Mouse (Mus musculus) regulatory T cell (primary cell): ENCODE measurements around the gene Adck2.

Experiments
- in situ Hi-C: fragments of 300-600 bp; cut with MboI, MseI; formaldehyde crosslinking; loops from one replicate; pipeline ENCODE4 v1.15.1; 2025; ENCODE audit warnings: high pct_unique_total_duplicates

Gene Adck2

DNA sequence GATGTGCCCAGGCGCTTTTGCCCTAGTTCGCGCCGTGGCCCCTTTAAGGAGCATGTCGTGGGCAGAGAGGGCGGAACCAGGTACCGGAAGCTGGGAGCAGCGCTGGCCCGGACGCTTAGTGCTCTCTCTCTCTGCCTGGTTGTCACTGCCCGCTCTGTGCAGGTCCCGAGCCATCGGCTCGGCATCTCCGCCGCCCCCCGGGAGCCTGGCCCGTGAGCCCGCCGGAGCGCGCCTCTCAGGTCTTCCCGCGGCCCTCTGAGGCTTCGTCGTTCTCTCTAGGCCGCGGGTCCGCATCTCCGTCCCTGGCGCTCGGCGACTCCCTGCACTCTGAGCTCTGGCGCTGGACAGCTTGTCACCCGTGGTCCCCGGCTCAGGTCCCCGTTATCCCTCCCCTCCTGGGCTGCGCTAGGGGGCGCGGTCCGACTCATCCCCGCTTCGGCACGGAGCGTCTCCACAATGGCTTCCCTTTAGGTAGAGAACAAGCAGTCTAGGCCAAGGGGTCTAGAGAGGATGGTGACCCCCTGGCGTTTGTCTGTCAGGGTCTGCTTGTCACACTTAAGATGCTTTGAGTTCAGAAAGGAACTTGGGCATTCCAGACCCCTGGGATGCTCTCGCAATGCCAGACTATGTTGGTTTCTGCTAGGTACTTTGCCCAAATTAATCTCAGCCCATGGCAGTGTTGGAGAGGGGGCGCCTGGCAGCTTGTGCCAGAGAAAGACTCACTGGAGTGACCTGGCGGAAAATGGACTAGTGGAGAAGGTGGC is at the start of gene Adck2:
Adck2 (plus strand) TSS at position 83 of the 764 bp plus-strand sequence.
- in situ Hi-C loops, result no loop called here

DNA sequence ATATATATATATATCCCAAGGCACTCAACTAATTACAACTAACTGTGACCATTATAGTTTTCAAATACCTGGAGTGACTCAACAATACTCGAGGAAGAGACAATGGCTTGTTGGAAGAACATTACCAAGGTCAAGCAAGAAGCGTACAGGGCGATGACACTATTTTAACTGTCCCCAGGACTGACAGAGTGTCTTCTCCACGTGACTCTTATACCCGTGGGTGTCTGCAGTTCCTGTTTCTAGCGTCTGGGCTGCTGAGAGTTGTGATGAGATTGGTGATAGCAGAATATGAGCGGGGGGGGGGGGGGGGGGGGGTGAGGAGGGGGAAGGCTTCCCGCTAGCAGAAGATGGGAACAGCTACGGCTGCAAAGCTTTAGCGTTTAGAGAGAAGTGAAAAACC is 46.9 kb upstream of the Adck2 start:
- in situ Hi-C loops, result no loop called here

DNA sequence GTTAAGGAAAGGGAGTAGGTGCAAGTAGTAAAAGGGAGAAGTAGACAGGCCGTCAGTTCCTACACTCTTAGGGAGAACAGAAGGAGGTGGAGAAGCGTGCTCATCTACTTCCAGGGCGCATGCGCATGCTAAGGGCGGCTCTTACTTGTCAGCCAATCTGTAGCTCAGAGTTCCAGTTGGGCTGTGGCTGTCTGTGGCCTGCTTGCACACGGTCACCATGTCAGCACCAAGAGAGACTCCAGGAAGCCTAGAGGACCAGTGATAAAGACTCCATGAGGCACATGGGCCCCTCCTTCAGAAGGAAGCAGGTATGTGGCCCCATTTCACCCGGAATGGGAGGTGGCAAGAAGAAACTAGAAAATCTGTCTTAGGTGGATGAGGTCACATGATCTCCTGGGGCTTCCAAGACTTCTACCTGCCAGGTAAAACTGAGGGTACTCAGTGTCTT is 46.3 kb upstream of the Adck2 start:
- in situ Hi-C loops, result no loop called here

DNA sequence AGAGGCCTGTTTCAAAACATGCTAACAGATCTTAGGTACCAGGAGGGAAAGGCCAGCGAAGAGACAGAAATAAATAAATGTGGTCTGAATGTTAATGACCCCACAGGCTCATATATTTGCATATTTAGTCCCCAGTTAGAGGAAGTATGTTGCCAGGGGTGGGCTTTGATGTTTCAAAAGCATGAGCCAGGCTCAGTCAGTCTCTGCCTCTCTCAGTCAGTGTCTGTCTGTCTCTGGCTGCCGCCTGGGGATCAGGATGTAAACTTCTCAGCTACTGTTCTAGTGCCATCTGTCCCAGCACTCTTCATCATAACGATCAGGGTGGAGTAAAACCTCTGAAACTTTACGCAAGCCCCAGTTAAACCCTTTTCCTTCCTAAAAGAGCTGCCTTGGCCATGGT is 45.9 kb upstream of the Adck2 start:
- in situ Hi-C loops, result no loop called here

DNA sequence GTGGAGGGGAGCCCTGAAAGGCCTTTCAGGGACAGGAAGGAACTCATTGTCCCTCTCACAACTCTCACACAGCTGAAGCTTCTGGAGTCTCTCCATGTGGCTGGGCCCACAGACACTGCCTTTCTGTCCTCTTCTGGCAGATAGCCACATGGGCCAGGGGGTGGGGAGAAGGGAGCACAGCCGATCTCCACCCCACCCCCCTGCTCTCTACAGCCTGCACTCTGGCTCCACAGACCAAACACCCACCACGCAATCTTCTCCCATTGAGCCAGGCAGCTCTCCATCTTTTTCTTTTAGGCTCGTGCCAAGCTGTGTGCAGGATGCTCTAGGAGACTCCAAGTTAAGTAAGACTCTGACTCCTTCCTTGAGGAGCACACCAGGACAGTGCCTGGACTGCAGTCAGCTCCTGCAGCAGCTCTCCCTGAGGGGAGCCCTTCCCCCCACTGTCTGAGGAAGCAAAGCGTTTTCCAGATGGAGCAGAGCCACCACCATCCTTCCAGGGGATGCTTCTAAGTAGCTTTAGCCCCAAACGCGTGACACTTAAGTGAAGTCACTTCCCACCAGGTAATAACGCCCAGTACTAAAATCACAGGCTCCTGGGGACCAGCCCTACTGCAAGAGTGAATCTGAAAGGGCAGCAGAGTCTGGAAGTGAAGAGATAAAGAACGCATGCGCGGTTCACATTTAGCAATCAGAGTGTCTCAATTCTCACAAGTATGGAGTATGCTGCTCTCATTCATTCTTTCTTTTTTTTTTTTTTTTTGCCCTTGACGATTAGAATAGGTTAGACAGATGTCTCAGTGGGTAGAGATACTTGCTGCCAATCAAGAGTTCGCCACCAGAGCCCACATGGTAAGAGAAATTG is 44.8 kb upstream of the Adck2 start:
- in situ Hi-C loops, result no loop called here

DNA sequence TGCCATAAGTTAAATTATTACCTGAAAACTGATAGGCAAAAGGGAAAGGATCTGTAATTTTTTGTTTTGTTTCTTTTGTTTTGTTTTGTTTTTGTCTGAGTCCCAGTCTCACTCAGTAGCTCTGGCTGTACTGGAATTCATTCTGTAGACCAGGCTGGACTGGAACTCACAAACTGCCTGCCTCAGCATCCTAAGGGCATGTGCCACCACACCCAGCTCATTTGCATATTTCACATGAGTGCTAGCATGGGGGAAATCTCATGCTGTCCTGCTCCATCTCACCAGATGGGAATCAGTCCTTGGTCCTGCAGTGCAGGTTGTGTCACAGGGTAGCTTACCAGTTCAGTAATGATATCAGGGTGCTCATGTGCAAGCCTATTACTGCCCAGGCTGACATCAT is 38.7 kb upstream of the Adck2 start:
- in situ Hi-C loops, result no loop called here

DNA sequence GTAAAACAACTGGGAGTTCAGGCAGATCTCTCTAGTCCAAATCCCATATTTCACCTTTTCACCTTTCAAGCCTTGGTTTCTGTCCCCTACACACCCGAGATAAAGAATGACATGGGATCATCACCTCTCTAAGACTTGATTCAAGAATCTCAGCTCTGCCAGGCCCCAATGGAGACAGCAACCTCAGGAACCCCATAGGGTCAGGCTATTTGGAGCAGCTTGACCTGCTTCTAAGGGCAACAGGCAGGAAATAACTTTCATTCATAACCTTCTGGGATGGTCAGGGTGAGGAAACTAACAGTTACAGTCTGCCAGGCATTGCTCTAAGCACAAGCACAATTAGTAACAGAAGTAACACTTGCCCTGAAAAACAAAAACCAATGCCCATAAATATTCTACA is 37.1 kb upstream of the Adck2 start:
- in situ Hi-C loops, result no loop called here

DNA sequence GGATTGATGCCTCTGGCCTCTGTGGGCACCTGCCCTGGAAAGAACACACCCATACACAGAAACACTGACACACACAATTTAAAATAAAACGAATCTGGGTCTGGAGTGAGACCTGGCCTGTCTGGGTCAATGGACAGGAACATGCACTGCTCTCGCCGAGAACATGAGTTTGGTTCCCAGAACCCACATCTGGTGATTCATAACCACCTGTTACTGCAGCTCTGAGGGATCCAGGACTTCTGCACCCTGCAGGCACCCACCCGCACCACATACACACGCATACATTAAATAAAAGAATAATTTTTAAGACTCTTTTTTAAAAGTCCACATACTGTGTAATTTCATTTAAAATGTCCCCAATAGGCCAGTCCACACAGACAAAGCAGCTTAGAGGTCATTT is 36.4 kb upstream of the Adck2 start:
- in situ Hi-C loops, result no loop called here

DNA sequence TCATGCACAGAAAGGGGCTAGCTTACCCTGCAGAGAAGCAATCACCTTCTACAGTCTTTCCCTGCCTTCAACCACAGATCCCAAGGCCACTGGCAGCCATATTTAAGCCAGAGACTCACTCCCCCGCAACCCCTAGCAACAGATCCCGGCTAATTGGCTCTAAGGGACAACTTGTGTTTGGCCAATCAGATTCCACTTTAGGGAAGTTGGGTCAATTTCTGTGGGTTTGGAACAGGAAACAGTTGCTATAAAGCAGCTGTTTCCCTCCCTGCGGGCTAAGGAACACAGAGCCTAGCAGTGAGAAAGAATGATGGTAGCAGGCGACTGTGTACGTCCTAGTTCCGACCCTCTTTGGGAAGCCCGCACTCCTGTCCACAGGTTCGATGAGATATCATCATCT is 35.4 kb upstream of the Adck2 start:
- in situ Hi-C loops, result no loop called here

DNA sequence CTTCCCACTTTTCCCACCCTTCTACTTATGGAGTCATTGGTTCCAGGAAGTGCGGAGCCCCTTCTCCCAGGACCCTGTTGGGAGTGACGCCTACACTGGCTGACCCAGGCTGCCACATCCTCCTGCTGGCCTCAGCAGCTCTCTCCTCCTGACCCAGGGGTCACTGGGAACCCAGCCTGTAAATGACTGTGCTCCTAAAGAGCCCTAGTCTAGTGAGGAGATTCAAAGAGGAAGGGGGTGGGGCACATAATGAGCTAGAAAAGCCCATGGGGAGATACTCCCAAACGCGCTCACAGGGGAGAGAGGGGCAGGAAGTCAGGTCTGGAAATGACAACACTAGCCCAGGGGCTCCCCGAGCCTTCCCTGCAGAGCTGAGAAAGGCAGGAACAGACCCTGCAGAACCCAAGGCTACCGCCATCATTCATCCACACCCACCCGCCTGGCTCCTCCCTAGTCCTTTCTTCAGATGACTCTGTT is 34.0 kb upstream of the Adck2 start:
- in situ Hi-C loops, result no loop called here

DNA sequence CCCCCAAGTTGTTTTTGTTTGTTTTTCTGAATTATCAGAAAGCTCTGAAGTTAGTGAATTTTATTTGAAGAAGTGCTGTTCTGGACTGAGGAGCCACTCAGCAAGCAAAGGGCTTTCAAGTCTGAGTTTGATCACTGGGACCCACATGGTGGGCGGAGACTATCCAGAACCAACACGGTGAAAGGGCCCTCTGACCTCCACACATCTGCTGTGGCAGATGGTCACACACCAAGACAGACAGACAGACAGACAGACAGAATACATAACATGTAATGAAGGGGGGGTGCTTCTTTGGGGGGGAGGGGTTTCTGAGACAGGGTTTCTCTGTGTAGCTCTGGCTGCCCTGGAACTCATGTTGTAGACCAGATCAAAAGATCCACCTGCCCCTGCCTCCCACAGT is 33.1 kb upstream of the Adck2 start:
- in situ Hi-C loops, result no loop called here

DNA sequence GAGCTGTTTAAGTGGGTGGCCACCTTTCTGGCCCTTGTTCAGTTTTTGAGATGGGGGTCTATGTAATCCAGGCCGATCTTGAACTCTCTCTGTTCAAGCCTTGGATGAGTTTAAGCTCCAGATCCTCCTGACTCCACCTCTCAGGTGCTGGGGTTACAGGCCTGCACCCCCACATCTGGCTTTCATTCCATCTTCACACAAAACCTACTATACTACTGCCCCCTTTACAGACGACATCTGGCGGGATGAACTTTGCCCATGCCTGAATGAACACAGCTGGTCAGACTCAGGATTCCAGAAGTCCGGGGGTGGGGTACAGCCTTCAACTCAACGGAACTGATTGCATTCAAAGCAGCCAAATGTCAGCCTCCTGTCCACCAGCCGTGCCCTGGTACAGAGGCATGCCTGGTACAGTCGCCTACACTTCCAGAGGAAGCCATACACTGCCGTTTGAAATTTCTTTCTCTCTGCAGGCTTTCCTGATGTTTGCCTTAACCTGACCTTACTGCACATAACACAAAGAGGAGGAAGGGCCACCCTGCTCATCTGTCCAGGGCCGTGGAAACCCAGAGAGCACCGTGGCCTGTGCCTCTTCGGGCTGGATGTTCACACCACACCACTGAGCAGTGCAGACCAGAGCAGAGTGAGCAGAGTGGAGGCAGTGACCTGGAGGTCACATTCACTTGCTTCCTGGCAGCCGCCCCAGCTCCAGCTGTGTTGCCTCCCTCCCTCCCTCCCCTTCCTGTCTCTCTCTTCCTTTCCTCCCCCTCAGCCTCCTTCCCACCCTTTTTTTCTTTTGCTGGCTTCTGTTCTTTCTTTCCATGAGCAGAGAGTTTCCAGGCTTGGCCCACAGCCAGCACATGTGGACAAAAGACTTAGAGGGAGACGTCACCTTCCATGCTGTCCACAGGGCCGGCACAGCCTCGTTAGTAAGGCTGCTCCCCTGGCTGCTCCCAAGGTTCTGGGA is 30.8 kb upstream of the Adck2 start:
- in situ Hi-C loops, result no loop called here

DNA sequence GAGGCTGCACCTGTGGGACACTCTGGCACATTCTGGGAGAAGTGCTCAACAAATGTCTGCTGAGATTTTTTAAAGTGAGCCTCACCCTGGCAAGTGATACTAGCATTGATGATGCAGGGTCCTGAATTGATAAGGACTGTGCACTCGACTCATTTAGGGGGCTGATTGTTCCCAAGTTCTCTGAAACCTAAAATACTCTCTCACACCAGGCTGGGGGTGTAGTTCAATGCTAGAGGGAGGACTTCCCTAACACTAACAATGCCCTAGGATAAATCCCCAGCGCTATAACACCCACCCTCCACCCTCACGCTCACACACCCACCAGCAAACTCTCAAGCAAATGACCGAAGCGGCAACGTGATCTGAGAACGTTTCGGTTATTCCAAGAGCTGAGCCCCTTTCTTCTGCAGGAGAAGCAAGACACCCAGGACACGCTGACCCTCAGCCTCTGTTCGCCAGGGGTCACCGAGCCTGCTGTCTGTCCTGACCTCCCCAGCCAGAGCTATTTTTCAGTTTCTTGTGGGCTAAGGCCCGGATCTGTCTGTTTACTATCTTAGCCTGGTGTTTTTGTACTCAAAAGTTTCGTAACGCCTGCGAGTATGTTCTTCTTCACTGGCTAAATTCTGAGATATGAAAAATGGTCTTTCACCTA is 29.8 kb upstream of the Adck2 start:
- in situ Hi-C loops, result no loop called here

DNA sequence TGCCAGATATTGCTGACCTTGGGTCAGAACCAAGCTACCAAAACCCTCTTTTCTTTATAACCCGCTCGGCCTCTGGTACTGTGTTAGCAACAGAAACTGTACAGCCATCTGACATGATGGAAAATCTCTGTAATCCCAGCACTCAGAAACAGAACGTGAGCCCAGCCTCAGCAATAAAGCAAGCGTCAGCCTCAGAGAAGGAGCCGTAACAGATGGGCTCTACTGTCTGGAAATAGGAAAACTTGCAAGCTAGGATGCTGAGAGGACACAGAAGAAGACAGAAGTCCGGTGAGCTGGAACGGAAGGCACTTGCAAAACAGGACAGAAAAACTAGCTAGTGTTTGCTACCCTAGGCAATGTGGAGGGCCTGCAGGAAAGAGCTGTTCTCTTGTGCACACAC is 28.2 kb upstream of the Adck2 start:
- in situ Hi-C loops, result no loop called here

DNA sequence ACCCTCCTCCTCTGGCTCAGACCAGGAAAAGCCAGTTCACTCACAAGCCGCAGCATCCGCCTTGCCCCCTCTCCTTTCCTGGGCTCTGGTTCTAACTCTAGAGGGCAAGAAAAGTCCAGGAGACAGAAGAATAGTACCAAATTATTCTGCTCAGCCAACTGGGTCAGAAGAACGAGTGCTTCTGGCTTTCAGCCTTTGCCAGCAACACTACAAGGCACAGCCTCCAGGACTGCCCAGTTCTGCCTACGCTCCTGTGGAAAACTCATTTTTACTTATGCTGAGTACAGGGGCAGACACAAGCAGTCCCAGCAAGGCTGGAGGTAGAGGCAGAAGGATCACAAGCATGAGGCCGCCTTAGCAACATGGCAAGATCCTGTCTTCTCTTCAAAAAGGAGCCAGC is 25.6 kb upstream of the Adck2 start:
- in situ Hi-C loops, result no loop called here

DNA sequence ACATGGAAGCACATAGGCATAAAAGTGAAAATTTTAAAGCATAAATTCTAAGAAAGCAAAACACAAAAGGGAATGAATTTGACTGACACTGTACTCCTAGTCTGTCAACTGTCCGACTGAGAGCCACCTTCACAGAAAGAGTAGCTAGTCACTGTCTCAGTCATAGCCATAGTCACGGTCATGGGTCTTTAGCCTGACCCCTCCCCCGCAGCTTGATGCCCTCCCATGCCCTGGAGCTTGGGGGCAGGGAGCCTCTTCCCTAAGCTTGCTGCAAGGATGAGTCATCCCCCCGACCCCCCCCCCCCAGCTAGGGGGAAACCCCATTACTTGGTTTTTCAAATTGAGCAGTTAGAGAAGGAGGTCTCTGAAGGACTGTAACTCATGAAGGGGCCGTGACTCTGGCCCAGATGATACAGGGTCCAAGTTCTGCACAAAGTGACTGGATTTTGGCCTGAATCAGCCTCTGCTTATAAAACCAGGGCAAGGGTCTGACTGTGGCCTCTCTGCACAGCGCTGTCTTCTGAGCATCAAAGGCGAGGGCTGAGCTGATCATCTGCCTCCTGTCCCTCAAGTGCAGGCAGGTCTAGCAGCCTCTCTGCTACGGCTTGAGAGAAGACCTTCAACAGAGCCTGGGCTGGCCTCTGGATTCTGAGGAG is 21.6 kb upstream of the Adck2 start:
- in situ Hi-C loops, result no loop called here

DNA sequence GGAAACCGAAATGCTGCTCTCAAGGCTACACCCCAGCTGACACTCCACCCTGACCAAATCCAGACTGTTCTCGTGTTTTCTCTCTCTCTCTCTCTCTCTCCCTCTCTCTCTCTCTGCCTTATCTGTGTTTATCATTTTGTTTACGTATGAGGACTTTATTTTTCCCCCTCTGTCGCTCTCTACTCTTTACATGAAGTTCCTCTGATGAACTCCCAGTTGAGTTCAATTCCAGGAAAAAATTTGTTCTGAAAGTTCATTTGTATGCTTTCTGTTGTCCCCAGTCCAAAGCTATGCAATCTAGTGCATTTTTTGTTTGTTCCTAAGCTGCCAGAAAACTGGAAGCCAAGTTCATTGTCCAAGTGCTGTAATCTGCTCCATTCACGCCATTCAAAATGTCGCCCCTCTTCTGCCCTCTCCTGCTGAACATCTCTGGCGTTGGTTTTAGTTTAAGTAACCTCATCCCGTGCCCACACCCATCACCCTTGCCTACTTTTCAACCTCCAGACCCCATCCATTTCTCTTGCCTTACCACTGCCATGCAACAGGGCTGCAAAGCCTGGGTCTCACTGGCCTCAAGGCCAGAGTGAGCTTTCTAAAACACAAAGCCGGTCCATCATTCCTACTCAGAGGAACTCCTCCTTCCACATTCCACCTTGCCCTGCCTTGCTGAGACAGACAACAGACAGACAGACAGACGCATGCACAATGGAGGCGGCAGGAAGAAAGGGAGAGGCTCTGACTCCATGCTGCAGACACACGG is 18.6 kb upstream of the Adck2 start:
- in situ Hi-C loops, result no loop called here

DNA sequence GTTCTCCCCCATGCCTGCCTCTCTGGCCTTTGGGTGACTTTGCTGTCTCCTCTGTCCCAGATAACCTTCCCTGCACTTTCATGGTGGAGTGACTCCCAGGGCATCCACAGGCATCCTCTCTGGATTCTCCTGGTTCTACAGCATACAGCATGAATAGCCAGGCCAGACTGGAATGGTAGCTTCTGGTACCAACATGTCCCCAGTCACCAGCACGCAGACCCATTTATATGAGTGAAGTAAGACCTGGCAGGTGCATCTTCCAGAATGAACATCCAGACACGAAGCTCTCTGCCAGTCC is 18.1 kb upstream of the Adck2 start:
- in situ Hi-C loops, result no loop called here

DNA sequence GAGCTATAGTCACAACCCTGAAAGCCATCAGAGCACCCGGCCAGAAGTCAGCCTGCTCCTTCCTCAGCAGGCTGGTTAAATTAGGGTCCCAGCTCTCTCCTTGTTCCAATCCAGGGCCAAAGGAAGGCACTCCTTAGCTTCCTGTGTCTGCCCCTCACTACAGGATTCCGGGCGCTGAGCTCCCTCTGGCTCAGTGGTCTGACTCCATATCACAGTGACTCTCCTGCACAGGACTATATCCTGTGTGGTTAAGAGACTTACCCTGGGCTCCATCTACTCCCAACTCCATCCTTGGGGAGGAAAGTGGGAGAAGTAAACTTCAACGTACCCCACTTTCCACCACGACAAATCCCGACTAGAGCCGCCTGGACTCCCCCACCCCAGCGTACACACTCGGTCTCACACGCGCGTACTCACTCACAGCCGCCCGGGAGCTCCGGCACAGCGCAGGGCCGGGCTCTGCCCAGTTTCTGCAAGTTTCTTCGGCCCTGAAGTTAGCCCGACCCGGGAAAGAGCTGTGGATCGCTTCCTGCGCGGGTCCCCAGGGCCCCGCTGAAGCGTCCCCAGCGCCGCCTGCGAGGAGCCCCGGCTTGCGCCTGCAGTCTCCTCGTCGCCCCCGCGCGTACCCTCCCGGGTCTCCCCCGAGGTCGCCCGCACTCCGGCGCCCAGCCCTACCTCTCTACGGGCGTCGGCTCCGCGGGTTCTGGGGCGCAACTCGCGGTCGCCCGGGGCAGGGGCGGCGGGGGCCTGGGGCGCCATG is 16.6 kb upstream of the Adck2 start:
- in situ Hi-C loops, result no loop called here
